In the genomic region with DNA sequence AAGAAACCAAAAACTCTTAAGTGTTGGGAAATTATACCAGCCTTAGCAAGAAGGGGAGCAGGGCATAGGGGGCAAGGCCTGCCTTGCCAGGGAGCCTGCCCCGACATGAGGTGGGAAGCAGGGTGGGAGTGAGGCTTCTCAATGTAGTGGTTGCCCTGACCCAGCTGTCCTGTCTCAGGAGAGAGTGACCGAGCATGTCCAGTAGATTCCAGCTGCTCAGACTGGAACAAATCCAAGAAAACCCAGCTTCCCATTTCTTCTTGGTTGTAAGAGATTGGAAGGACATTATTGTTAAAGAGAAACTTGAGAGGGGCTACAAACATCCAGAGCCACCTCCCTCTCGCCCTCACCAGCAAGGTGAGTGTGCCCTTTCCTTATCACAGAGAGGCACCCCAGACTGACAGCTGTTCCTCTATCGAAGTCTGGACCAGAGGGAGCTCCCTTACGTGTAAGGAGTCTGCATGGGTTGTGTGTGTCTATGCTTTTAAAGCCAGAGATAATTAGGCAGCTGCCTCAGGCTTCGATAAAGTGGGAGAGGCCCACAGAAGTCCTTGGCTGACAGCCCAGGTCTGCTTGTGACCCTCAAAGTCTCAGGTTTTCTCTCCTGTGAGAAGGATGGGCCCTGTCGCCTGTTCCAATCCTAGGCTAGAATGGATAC, we compare ENCODE assay signal across 9 mouse cellular contexts.
DNase-seq lines count a peak whose midpoint lies in the region; ATAC-seq lines count a peak whose summit lies in the region.
"Had no signal": no experiment of that assay in that cellular context is flagged by ENCODE, and none has a peak within 500 bp of the region (broad histone marks: within the 10 kb centered on the region; RNA-seq: fewer than 3 reads in every experiment).

No protein-coding gene starts in this region.

- H3K9ac ChIP-seq in heart, embryonic 13.5 days = no peak overlapping the region
- H3K9ac ChIP-seq in liver, embryonic 15.5 days = no peak overlapping the region

- H3K27me3 ChIP-seq in heart, embryonic 13.5 days (replicated peaks) = no peaks in the 10 kb centered on the region
- peaks cover 34% of the 10 kb centered on the region for H3K27me3 ChIP-seq in liver, embryonic 15.5 days
- H3K27me3 ChIP-seq: CH12.LX had no signal

- H3K4me1 ChIP-seq in heart, embryonic 13.5 days = peaks cover 30% of the 10 kb centered on the region
- H3K4me1 ChIP-seq in liver, embryonic 15.5 days (replicated peaks) = peaks cover 13% of the 10 kb centered on the region

- intact Hi-C loops in gastrocnemius, postnatal 14 days (cut with DNase I; ENCODE audit: low total_unique reads) = no loop called here
- intact Hi-C loops in gastrocnemius, postnatal 36 days (cut with DNase I) = no loop called here

- peak overlapping the region; percentile 73 for H3K27ac ChIP-seq in heart, embryonic 13.5 days (replicated peaks)
- no peak overlapping the region for H3K27ac ChIP-seq in liver, embryonic 15.5 days (replicated peaks)

- peak overlapping the region; percentile 34 for H3K4me2 ChIP-seq in heart, embryonic 13.5 days
- no peak overlapping the region for H3K4me2 ChIP-seq in liver, embryonic 15.5 days

- H3K4me3 ChIP-seq in heart, embryonic 13.5 days = no peak overlapping the region
- no peak overlapping the region for H3K4me3 ChIP-seq in liver, embryonic 15.5 days (replicated peaks)

- DNase-seq in gastrocnemius, postnatal 14 days = peak; percentile 14
- no peak for DNase-seq in gastrocnemius, postnatal 36 days
- peak; percentile 43 for DNase-seq in MN1 (ENCODE audit: low spot score)
- DNase-seq in left cerebral cortex, adult 9 months (ENCODE audit: low spot score in 2 of 2) = no peak
- no peak for DNase-seq in layer of hippocampus, adult 9-11 months
- no peak for DNase-seq in embryo, embryonic 9.5 days (ENCODE audit: extremely low spot score)

- no peak for ATAC-seq in heart, embryonic 13.5 days (ENCODE audit: extremely low read depth, insufficient number of reproducible peaks, low FRiP score, low TSS enrichment)
- peak; percentile 62 for ATAC-seq in liver, embryonic 15.5 days (ENCODE audit: insufficient read depth)

- H3K36me3 ChIP-seq in heart, embryonic 13.5 days = no peaks in the 10 kb centered on the region
- no peaks in the 10 kb centered on the region for H3K36me3 ChIP-seq in liver, embryonic 15.5 days (replicated peaks)

- 17% methylated on average over 7 of the region's 7 CpGs for WGBS in heart, embryonic 13.5 days
- WGBS in liver, embryonic 15.5 days (ENCODE audit: insufficient replicate concordance) = 46% methylated on average over 7 of the region's 7 CpGs

- no peaks in the 10 kb centered on the region for H3K9me3 ChIP-seq in heart, embryonic 13.5 days
- H3K9me3 ChIP-seq in liver, embryonic 15.5 days (replicated peaks) = no peaks in the 10 kb centered on the region

Comparison
In these comparisons a context has a peak if more than half of its experiments do, and no peak if none do; other contexts are left out.
1. DNase-seq: peak in gastrocnemius, postnatal 14 days (single experiment) and MN1 (single experiment); none in gastrocnemius, postnatal 36 days (0 of 2), left cerebral cortex, adult 9 months (0 of 2), layer of hippocampus, adult 9-11 months (single experiment) and embryo, embryonic 9.5 days (single experiment).